Mouse (Mus musculus) subcutaneous adipose tissue, adult 2 months (tissue): ENCODE results near the gene Sept7. TPM values are rescaled to one million over a fixed set of nuclear protein-coding genes. Genes with fewer than 3 reads are reported as not detected.

Experiments used
- polyA plus RNA-seq: library from polyadenylated mRNA; depleted of rRNA; stranded (reverse); fragments of >200 nt; gene quantifications from 2 replicates; pipeline ENCODE4 v1.2.3, GENCODE M21; 2012; ENCODE audit warnings: low replicate concordance; rRNA removed

The Sept7 gene
- polyA plus RNA-seq: 17.3 and 18.2 TPM in 2 replicates

DNA sequence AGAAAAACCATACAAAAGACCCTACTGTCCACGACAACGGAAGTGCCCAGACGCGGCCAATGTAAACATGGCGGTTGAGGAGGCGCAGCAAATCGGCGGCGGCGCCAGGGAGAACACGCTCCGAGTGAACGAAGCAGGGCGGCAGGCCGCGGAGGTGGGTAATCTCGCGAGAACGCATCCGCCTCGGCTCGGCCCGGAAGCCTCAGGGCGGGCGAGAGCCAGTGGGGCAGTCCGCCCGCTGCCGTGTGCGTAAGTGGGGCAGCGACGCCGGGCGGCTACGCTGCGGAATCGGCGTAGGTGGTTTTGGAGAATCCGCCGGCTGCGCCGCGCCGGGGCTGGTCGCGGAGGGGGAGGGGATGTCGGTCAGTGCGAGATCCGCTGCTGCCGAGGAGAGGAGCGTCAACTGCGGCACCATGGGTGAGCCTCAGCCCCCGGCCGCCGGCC is at the start of gene Sept7:
Gene Sept7, plus strand, starts transcription at position 157 of the 444 bp plus-strand sequence.

Other genes with a start within 250 kb of the Sept7 start
- not detected in 2 replicates for gene Gm10181, start 163.0 kb upstream of the Sept7 start, polyA plus RNA-seq
- gene Herpud2, start 100.6 kb upstream of the Sept7 start, polyA plus RNA-seq: 36.5 and 38.4 TPM in 2 replicates
- gene Eepd1, start 229.1 kb downstream of the Sept7 start, polyA plus RNA-seq: 41.9 and 204 TPM in 2 replicates